Mouse (Mus musculus): ENCODE measurements around the gene Fa2h.

- TF ChIP-seq CTCF (conservative IDR thresholded peaks at IDR 0.05; ENCODE audit: low read length) (peak; percentile 50), NANOG (IDR thresholded peaks at IDR 0.05; ENCODE audit: borderline replicate concordance, low read length) (no peak), POU5F1 (IDR thresholded peaks at IDR 0.05; ENCODE audit: borderline replicate concordance, low read length) (no peak)
Observed at GRCm38 (mm10) chr8:111439189-111439588, 45.6 kb upstream of the Fa2h start.

All from E14TG2a.4 (cell line).